Mouse (Mus musculus): ENCODE data around the gene Asgr2. TPM values are rescaled to one million over a fixed set of nuclear protein-coding genes. Genes with fewer than 3 reads are reported as not detected.

The Asgr2 gene
- total RNA-seq, 1 experiment from 2014 or later = 0.45 TPM

Other genes with a start within 250 kb of the Asgr2 start
- gene Plscr3, start 246.3 kb upstream of the Asgr2 start, total RNA-seq (2017) = 27.2 and 33.3 TPM in 2 replicates
- 0.50 and 4.4 TPM in 2 replicates for gene Tnk1, start 233.9 kb upstream of the Asgr2 start, total RNA-seq (2017)
- gene Tmem95, start 214.6 kb upstream of the Asgr2 start, total RNA-seq (2017) = not detected in 2 replicates
- 1.3 and 2.7 TPM in 2 replicates for gene Kctd11, start 211.2 kb upstream of the Asgr2 start, total RNA-seq (2017)
- gene Acap1, start 197.1 kb upstream of the Asgr2 start, total RNA-seq (2017) = 136 and 171 TPM in 2 replicates
- gene 2810408A11Rik, start 191.7 kb upstream of the Asgr2 start, total RNA-seq (2017) = 12.1 and 33.3 TPM in 2 replicates
- gene Neurl4, start 191.6 kb upstream of the Asgr2 start, total RNA-seq (2017) = 23.3 and 34.1 TPM in 2 replicates
- 37.0 and 64.9 TPM in 2 replicates for gene Gps2, start 178.8 kb upstream of the Asgr2 start, total RNA-seq (2017)
- 553 and 938 TPM in 2 replicates for gene Eif5a, start 170.7 kb upstream of the Asgr2 start, total RNA-seq (2017)
- gene Ybx2, start 156.8 kb upstream of the Asgr2 start, total RNA-seq (2017) = 0.60 TPM in 1 of 2 replicates, not detected in the other
- gene Slc2a4, start 144.5 kb upstream of the Asgr2 start, total RNA-seq (2017) = not detected in 2 replicates
- 0.31 and 6.3 TPM in 2 replicates for gene Cldn7, start 127.9 kb upstream of the Asgr2 start, total RNA-seq (2017)
- gene Ctdnep1, start 111.5 kb upstream of the Asgr2 start, total RNA-seq (2017) = 17.3 and 21.4 TPM in 2 replicates
- gene Elp5, start 110.1 kb upstream of the Asgr2 start, total RNA-seq (2017) = 48.6 and 59.9 TPM in 2 replicates
- gene Gabarap, start 101.5 kb upstream of the Asgr2 start, total RNA-seq (2017) = 211 and 252 TPM in 2 replicates
- gene Phf23, start 96.9 kb upstream of the Asgr2 start, total RNA-seq (2017) = 44.2 and 45.3 TPM in 2 replicates
- gene Dvl2, start 92.0 kb upstream of the Asgr2 start, total RNA-seq (2017) = 22.6 and 35.9 TPM in 2 replicates
- gene Acadvl, start 77.2 kb upstream of the Asgr2 start, total RNA-seq (2017) = 42.8 and 51.7 TPM in 2 replicates
- gene Dlg4, start 75.7 kb upstream of the Asgr2 start, total RNA-seq (2017) = 9.3 and 10.0 TPM in 2 replicates
- gene Asgr1, start 38.6 kb upstream of the Asgr2 start, total RNA-seq (2017) = 1.1 TPM in 1 of 2 replicates, not detected in the other
- 1.2 and 5.9 TPM in 2 replicates for gene Mgl2, start 37.7 kb downstream of the Asgr2 start, total RNA-seq (2017)
- 9.9 and 14.6 TPM in 2 replicates for gene Clec10a, start 63.6 kb downstream of the Asgr2 start, total RNA-seq (2017)
- 5.9 and 10.0 TPM in 2 replicates for gene Slc16a11, start 120.1 kb downstream of the Asgr2 start, total RNA-seq (2017)
- 13.4 and 15.6 TPM in 2 replicates for gene Slc16a13, start 128.4 kb downstream of the Asgr2 start, total RNA-seq (2017)
- gene Bcl6b, start 137.2 kb downstream of the Asgr2 start, total RNA-seq (2017) = 0.69 and 1.4 TPM in 2 replicates
- 19.7 and 35.1 TPM in 2 replicates for gene 0610010K14Rik, start 145.3 kb downstream of the Asgr2 start, total RNA-seq (2017)
- 3.7 TPM in 1 of 2 replicates, not detected in the other for gene Gm21988, start 147.2 kb downstream of the Asgr2 start, total RNA-seq (2017)
- 19.7 and 22.5 TPM in 2 replicates for gene Rnasek, start 147.2 kb downstream of the Asgr2 start, total RNA-seq (2017)
- 0.25 and 0.30 TPM in 2 replicates for gene Alox12, start 162.7 kb downstream of the Asgr2 start, total RNA-seq (2017)
- gene Alox12e, start 230.0 kb downstream of the Asgr2 start, total RNA-seq (2017) = not detected in 2 replicates

Measured in hematopoietic stem cell, adult 5-6 weeks (primary cell).